8 mouse cellular contexts compared by ENCODE assay signal in genomic region chr17:6269876-6270831, GRCm38 (mm10). TPM values are rescaled to one million over a fixed set of nuclear protein-coding genes. Genes with fewer than 3 reads are reported as not detected.
DNase-seq lines count a peak whose midpoint lies in the region; ATAC-seq and TF ChIP-seq lines count a peak whose summit lies in the region.
"Not testable (repeated sequence)": the region's sequence is repeated elsewhere in the genome, so short reads cannot be mapped to it uniquely, and the experiment has no call there.

No protein-coding gene starts in this region.

- not testable (repeated sequence) for H3K27ac ChIP-seq in embryonic fibroblast, embryonic 13.5 days (ENCODE audit: insufficient read depth, low read length); heart, embryonic 14.5 days (replicated peaks in 1 of 2; ENCODE audit: control insufficient read depth in 1 of 2, insufficient read depth in 1 of 2, low read depth in 2 of 2, low read length in 2 of 2); liver, adult 2 months (replicated peaks; ENCODE audit: insufficient read depth, low read depth, low read length); midbrain, embryonic 13.5 days; spleen, adult 2 months (ENCODE audit: insufficient read depth, low read length)

- peak; percentile 70 for ATAC-seq in heart, embryonic 14.5 days (ENCODE audit: insufficient number of reproducible peaks, insufficient read depth, low FRiP score, low read depth)
- peak; percentile 72 for ATAC-seq in midbrain, embryonic 13.5 days

- peak; percentile 16 to 36 for DNase-seq in B cell, adult 2 months
- peak; percentile 35 for DNase-seq in brain, embryonic 14.5 days (ENCODE audit: low read depth)
- peak; percentile 49 for DNase-seq in kidney, adult 18-20 months
- not testable (repeated sequence) for DNase-seq in liver, adult 2 months (ENCODE audit: extremely low read depth, low read depth, low spot score); spleen, adult 2 months (ENCODE audit: low read depth in 1 of 2, low spot score in 2 of 2)

- H3K9ac ChIP-seq in heart, embryonic 14.5 days (ENCODE audit: low read length), result peak overlapping the region; percentile 78
- peak overlapping the region; percentile 26 for H3K9ac ChIP-seq in liver, adult 2 months (ENCODE audit: low read depth, low read length)
- peak overlapping the region; percentile 64; the same call in 1 of the 2 replicates for H3K9ac ChIP-seq in midbrain, embryonic 13.5 days (replicated peaks)

- under 1% methylated on average over 48 of the region's 84 CpGs for WGBS in heart, embryonic 14.5 days
- WGBS in liver, adult 2 months, result 3% methylated on average over 63 of the region's 84 CpGs
- WGBS in midbrain, embryonic 13.5 days, result 1% methylated on average over 67 of the region's 84 CpGs
- WGBS in spleen, adult 2 months, result 1% methylated on average over 53 of the region's 84 CpGs

- TF ChIP-seq POLR2A in brain, embryonic 14.5 days (IDR thresholded peaks at IDR 0.05; ENCODE audit: borderline replicate concordance, extremely low read depth, insufficient read depth, insufficient read length, poor library complexity, severe bottlenecking); embryonic fibroblast, embryonic 13.5 days (IDR thresholded peaks at IDR 0.05; ENCODE audit: low read depth, low read length); liver, adult 2 months (IDR thresholded peaks at IDR 0.05; ENCODE audit: extremely low read depth, insufficient read depth, low read length); spleen, adult 2 months (IDR thresholded peaks at IDR 0.05; ENCODE audit: low read depth, low read length): not testable (repeated sequence)

- not testable (repeated sequence) for H3K4me1 ChIP-seq in embryonic fibroblast, embryonic 13.5 days (ENCODE audit: control insufficient read depth, insufficient read depth, low read length); heart, embryonic 14.5 days (ENCODE audit: control insufficient read depth in 2 of 2, insufficient read depth in 2 of 2, low read length in 2 of 2); liver, adult 2 months (ENCODE audit: control insufficient read depth, insufficient read depth, low read length); midbrain, embryonic 13.5 days (replicated peaks); spleen, adult 2 months (ENCODE audit: control insufficient read depth, insufficient read depth, insufficient read length)

- H3K9me3 ChIP-seq in heart, embryonic 14.5 days (ENCODE audit: control insufficient read depth, low read length); midbrain, embryonic 13.5 days: not testable (repeated sequence)

- not testable (repeated sequence) for H3K36me3 ChIP-seq in heart, embryonic 14.5 days (ENCODE audit: control insufficient read depth, insufficient read depth, low read length); liver, adult 2 months (ENCODE audit: control insufficient read depth, insufficient read depth, low read length); midbrain, embryonic 13.5 days; spleen, adult 2 months (ENCODE audit: control insufficient read depth, insufficient read depth, low read length)

- not testable (repeated sequence) for H3K79me2 ChIP-seq in liver, adult 2 months (ENCODE audit: control insufficient read depth, insufficient read depth, low read length)

- H3K27me3 ChIP-seq in heart, embryonic 14.5 days (ENCODE audit: control insufficient read depth, insufficient read depth, low read length); liver, adult 2 months (ENCODE audit: control insufficient read depth, insufficient read depth, low read length); midbrain, embryonic 13.5 days; spleen, adult 2 months (ENCODE audit: control insufficient read depth, insufficient read depth, low read length): not testable (repeated sequence)

- peak overlapping the region; percentile 45 for H3K4me3 ChIP-seq in embryonic fibroblast, embryonic 13.5 days (ENCODE audit: insufficient read depth, low read length)
- H3K4me3 ChIP-seq in heart, embryonic 14.5 days (ENCODE audit: control insufficient read depth in 1 of 2, insufficient read depth in 1 of 2, low read depth in 1 of 2, low read length in 2 of 2), result peak overlapping the region; percentile 54 to 63
- H3K4me3 ChIP-seq in liver, adult 2 months (ENCODE audit: insufficient read depth, low read depth, low read length), result peak overlapping the region; percentile 69
- peak overlapping the region; percentile 50 for H3K4me3 ChIP-seq in midbrain, embryonic 13.5 days (replicated peaks)
- peak overlapping the region; percentile 56; the same call in 1 of the 2 replicates for H3K4me3 ChIP-seq in spleen, adult 2 months (ENCODE audit: extremely low read depth, insufficient read depth, insufficient read length)

- not testable (repeated sequence) for TF ChIP-seq CTCF in brain, embryonic 14.5 days (IDR thresholded peaks at IDR 0.05; ENCODE audit: borderline replicate concordance, extremely low read depth, insufficient read depth, insufficient read length); embryonic fibroblast, embryonic 13.5 days (IDR thresholded peaks at IDR 0.05; ENCODE audit: borderline replicate concordance, insufficient read depth, low read length); liver, adult 2 months (IDR thresholded peaks at IDR 0.05; ENCODE audit: low read depth, low read length); spleen, adult 2 months (IDR thresholded peaks at IDR 0.05; ENCODE audit: extremely low read depth, insufficient read depth, insufficient read length, insufficient replicate concordance)

- H3K4me2 ChIP-seq in heart, embryonic 14.5 days (ENCODE audit: low read length), result peak overlapping the region; percentile 68
- H3K4me2 ChIP-seq in midbrain, embryonic 13.5 days (replicated peaks), result peak overlapping the region; percentile 65

RNA-seq across cellular contexts. Expression of gene Tmem181a, which starts 13.5 kb away (rescaled TPM):
- polyA plus RNA-seq in brain, embryonic 14.5 days (2012; rRNA removed), result 32.2 and 38.8 TPM in 2 replicates
- 29.0 and 31.8 TPM in 2 replicates for polyA plus RNA-seq in embryonic fibroblast, embryonic 13.5 days (2011; ENCODE audit: insufficient read length, low read depth, missing spikeins)
- polyA plus RNA-seq in heart, embryonic 14.5 days (2014; fragmentation: Nextera tagmentation; extraction: Ambion mirVana), result 18.6 and 18.8 TPM in 2 replicates
- 3.4 TPM in 2 replicates for total RNA-seq in liver, adult 2 months (2014; rRNA removed)
- polyA plus RNA-seq in liver, adult 2 months (2012; rRNA removed), result 2.8 and 3.0 TPM in 2 replicates
- 32.5 and 33.7 TPM in 2 replicates for polyA plus RNA-seq in midbrain, embryonic 13.5 days (2015; fragmentation: Nextera tagmentation; extraction: Ambion mirVana)
- 6.7 and 7.8 TPM in 2 replicates for polyA plus RNA-seq in spleen, adult 2 months (2012; rRNA removed)

RNA-seq across cellular contexts. Expression of gene Dynlt1a, which starts 47.1 kb away (rescaled TPM):
- 48.2 and 50.8 TPM in 2 replicates for polyA plus RNA-seq in brain, embryonic 14.5 days (2012; rRNA removed)
- 1.6 and 1.8 TPM in 2 replicates for polyA plus RNA-seq in embryonic fibroblast, embryonic 13.5 days (2011; ENCODE audit: insufficient read length, low read depth, missing spikeins)
- 12.7 and 13.6 TPM in 2 replicates for polyA plus RNA-seq in heart, embryonic 14.5 days (2014; fragmentation: Nextera tagmentation; extraction: Ambion mirVana)
- 1.2 and 1.3 TPM in 2 replicates for total RNA-seq in liver, adult 2 months (2014; rRNA removed)
- polyA plus RNA-seq in liver, adult 2 months (2012; rRNA removed), result 0.88 and 1.0 TPM in 2 replicates
- polyA plus RNA-seq in midbrain, embryonic 13.5 days (2015; fragmentation: Nextera tagmentation; extraction: Ambion mirVana), result 48.2 and 53.2 TPM in 2 replicates
- 3.7 and 3.9 TPM in 2 replicates for polyA plus RNA-seq in spleen, adult 2 months (2012; rRNA removed)

Comparison
In these comparisons a context has a peak if more than half of its experiments do, and no peak if none do; other contexts are left out.
1. H3K9ac ChIP-seq: peak in every context shown above with its lines; median percentile 78 in heart, embryonic 14.5 days; 64 in midbrain, embryonic 13.5 days; 26 in liver, adult 2 months.